Mouse (Mus musculus) thymus, adult 18-20 months (tissue): ENCODE measurements around the gene Krt2.

Experiments
- DNase-seq, 2 experiments: peaks; one replicate each; pipeline ENCODE4 v3.0.0; 2022; ENCODE audit warnings: mixed read lengths in 2 of 2

Krt2 gene

GRCm38 (mm10) chr15:101817875-101818274 is at the start of gene Krt2:
Krt2 (minus strand) TSS chr15:101818169.
- no peak for DNase-seq

- no peak for DNase-seq
Measured at GRCm38 (mm10) chr15:101866754-101867153, 48.8 kb upstream of the Krt2 start.

GRCm38 (mm10) chr15:101860421-101861130 is 42.6 kb upstream of the Krt2 start:
- DNase-seq = no peak

- DNase-seq = no peak
Measured at GRCm38 (mm10) chr15:101859735-101860170, 41.8 kb upstream of the Krt2 start.

GRCm38 (mm10) chr15:101858673-101859425 is 40.9 kb upstream of the Krt2 start:
- DNase-seq = no peak

GRCm38 (mm10) chr15:101856696-101857095 is 38.7 kb upstream of the Krt2 start:
- no peak for DNase-seq

GRCm38 (mm10) chr15:101855732-101856131 is 37.8 kb upstream of the Krt2 start:
- DNase-seq = no peak

GRCm38 (mm10) chr15:101854294-101854693 is 36.3 kb upstream of the Krt2 start:
- DNase-seq = no peak

GRCm38 (mm10) chr15:101852571-101852970 is 34.6 kb upstream of the Krt2 start:
- DNase-seq = no peak

GRCm38 (mm10) chr15:101850694-101851093 is 32.7 kb upstream of the Krt2 start, which contains the start of gene Krt1:
Krt1 (minus strand) TSS chr15:101850794.
- no peak for DNase-seq

GRCm38 (mm10) chr15:101845971-101846403 is 28.0 kb upstream of the Krt2 start:
- peak in 1 of 2 experiments; percentile 13 for DNase-seq

GRCm38 (mm10) chr15:101843192-101843591 is 25.2 kb upstream of the Krt2 start:
- DNase-seq = no peak

GRCm38 (mm10) chr15:101834784-101835328 is 16.9 kb upstream of the Krt2 start:
- DNase-seq = no peak

- DNase-seq = no peak
Measured at GRCm38 (mm10) chr15:101833131-101833530, 15.2 kb upstream of the Krt2 start.

GRCm38 (mm10) chr15:101829441-101829840 is 11.5 kb upstream of the Krt2 start:
- DNase-seq = no peak

- no peak for DNase-seq
Measured at GRCm38 (mm10) chr15:101821786-101822185, 3.8 kb upstream of the Krt2 start.

GRCm38 (mm10) chr15:101803052-101803822 is 14.7 kb downstream of the Krt2 start:
- no peak for DNase-seq

GRCm38 (mm10) chr15:101802296-101802835 is 15.6 kb downstream of the Krt2 start, which contains the start of gene Krt73:
Krt73 (minus strand) TSS chr15:101802346.
- no peak for DNase-seq

- DNase-seq = no peak
Measured at GRCm38 (mm10) chr15:101790867-101791266, 27.1 kb downstream of the Krt2 start.

GRCm38 (mm10) chr15:101786360-101786759 is 31.6 kb downstream of the Krt2 start, which contains the start of gene Krt72:
Krt72 (minus strand) TSS chr15:101786460.
- no peak for DNase-seq

- no peak for DNase-seq
Measured at GRCm38 (mm10) chr15:101773420-101773819, 44.5 kb downstream of the Krt2 start.

- peak; percentile 28 to 35 for DNase-seq
Measured at GRCm38 (mm10) chr15:101772711-101773081, 45.3 kb downstream of the Krt2 start.
